Mouse (Mus musculus): ENCODE results near the gene Zfp110. TPM values are rescaled to one million over a fixed set of nuclear protein-coding genes. Genes with fewer than 3 reads are reported as not detected.

Zfp110 gene
- total RNA-seq, 2 experiments from 2014 or later: 14.3 to 16.6 TPM

GRCm38 (mm10) chr7:12890928-12891327 is 56.4 kb downstream of the Zfp110 start:
- no peak for ATAC-seq (replicated peaks; ENCODE audit: low FRiP score, poor library complexity, severe bottlenecking)

GRCm38 (mm10) chr7:12891334-12891733 is 56.8 kb downstream of the Zfp110 start:
- no peak for ATAC-seq (replicated peaks; ENCODE audit: low FRiP score, poor library complexity, severe bottlenecking)

- peak; percentile 90 for ATAC-seq (replicated peaks; ENCODE audit: low FRiP score, poor library complexity, severe bottlenecking)
These were observed 63.3 kb downstream of the Zfp110 start, which contains the start of gene Zscan22 for GRCm38 (mm10) chr7:12897655-12898410. Zscan22 (plus strand) TSS chr7:12897815.

Other genes starting within 250 kb of the Zfp110 start
- gene Vmn2r53, start 226.0 kb upstream of the Zfp110 start, total RNA-seq (2015; ENCODE audit: low replicate concordance): under 0.01 TPM in 1 of 2 replicates, not detected in the other
- under 0.01 TPM in 2 replicates for gene Vmn2r53, start 226.0 kb upstream of the Zfp110 start, total RNA-seq (2017; ENCODE audit: low replicate concordance)
- gene Vmn2r54, start 194.4 kb upstream of the Zfp110 start, total RNA-seq (2015; ENCODE audit: low replicate concordance): not detected in 2 replicates
- not detected in 2 replicates for gene Vmn2r54, start 194.4 kb upstream of the Zfp110 start, total RNA-seq (2017; ENCODE audit: low replicate concordance)
- not detected in 2 replicates for gene Vmn2r55, start 149.8 kb upstream of the Zfp110 start, total RNA-seq (2015; ENCODE audit: low replicate concordance)
- not detected in 2 replicates for gene Vmn2r55, start 149.8 kb upstream of the Zfp110 start, total RNA-seq (2017; ENCODE audit: low replicate concordance)
- gene Vmn2r56, start 99.8 kb upstream of the Zfp110 start, total RNA-seq (2015; ENCODE audit: low replicate concordance): not detected in 2 replicates
- gene Vmn2r56, start 99.8 kb upstream of the Zfp110 start, total RNA-seq (2017; ENCODE audit: low replicate concordance): not detected in 2 replicates
- not detected in 2 replicates for gene Zscan18, start 31.1 kb upstream of the Zfp110 start, total RNA-seq (2015; ENCODE audit: low replicate concordance)
- not detected in 2 replicates for gene Zscan18, start 31.1 kb upstream of the Zfp110 start, total RNA-seq (2017; ENCODE audit: low replicate concordance)
- 6.5 and 15.5 TPM in 2 replicates for gene Zfp329, start 15.9 kb upstream of the Zfp110 start, total RNA-seq (2015; ENCODE audit: low replicate concordance)
- 3.1 and 4.5 TPM in 2 replicates for gene Zfp329, start 15.9 kb upstream of the Zfp110 start, total RNA-seq (2017; ENCODE audit: low replicate concordance)
- gene Zfp128, start 46.4 kb downstream of the Zfp110 start, total RNA-seq (2015; ENCODE audit: low replicate concordance): 0.72 and 0.84 TPM in 2 replicates
- 1.0 and 1.9 TPM in 2 replicates for gene Zfp128, start 46.4 kb downstream of the Zfp110 start, total RNA-seq (2017; ENCODE audit: low replicate concordance)
- 0.72 and 10.5 TPM in 2 replicates for gene Zscan22, start 63.1 kb downstream of the Zfp110 start, total RNA-seq (2015; ENCODE audit: low replicate concordance)
- 1.4 TPM in 1 of 2 replicates, not detected in the other for gene Zscan22, start 63.1 kb downstream of the Zfp110 start, total RNA-seq (2017; ENCODE audit: low replicate concordance)
- 579 and 738 TPM in 2 replicates for gene Rps5, start 87.5 kb downstream of the Zfp110 start, total RNA-seq (2015; ENCODE audit: low replicate concordance)
- 178 and 253 TPM in 2 replicates for gene Rps5, start 87.5 kb downstream of the Zfp110 start, total RNA-seq (2017; ENCODE audit: low replicate concordance)
- 0.42 TPM in 1 of 2 replicates, not detected in the other for gene Rnf225, start 92.7 kb downstream of the Zfp110 start, total RNA-seq (2015; ENCODE audit: low replicate concordance)
- gene Rnf225, start 92.7 kb downstream of the Zfp110 start, total RNA-seq (2017; ENCODE audit: low replicate concordance): 0.51 TPM in 1 of 2 replicates, not detected in the other
- gene Zfp324, start 131.1 kb downstream of the Zfp110 start, total RNA-seq (2015; ENCODE audit: low replicate concordance): 0.42 and 0.72 TPM in 2 replicates
- 1.4 and 1.7 TPM in 2 replicates for gene Zfp324, start 131.1 kb downstream of the Zfp110 start, total RNA-seq (2017; ENCODE audit: low replicate concordance)
- 0.72 and 5.9 TPM in 2 replicates for gene Zfp446, start 143.1 kb downstream of the Zfp110 start, total RNA-seq (2015; ENCODE audit: low replicate concordance)
- gene Zfp446, start 143.1 kb downstream of the Zfp110 start, total RNA-seq (2017; ENCODE audit: low replicate concordance): 0.39 and 0.68 TPM in 2 replicates
- gene Slc27a5, start 163.4 kb downstream of the Zfp110 start, total RNA-seq (2015; ENCODE audit: low replicate concordance): not detected in 2 replicates
- gene Slc27a5, start 163.4 kb downstream of the Zfp110 start, total RNA-seq (2017; ENCODE audit: low replicate concordance): not detected in 2 replicates
- gene Trim28, start 164.4 kb downstream of the Zfp110 start, total RNA-seq (2015; ENCODE audit: low replicate concordance): 194 and 220 TPM in 2 replicates
- gene Trim28, start 164.4 kb downstream of the Zfp110 start, total RNA-seq (2017; ENCODE audit: low replicate concordance): 137 and 141 TPM in 2 replicates
- gene Zbtb45, start 175.3 kb downstream of the Zfp110 start, total RNA-seq (2015; ENCODE audit: low replicate concordance): 4.0 and 10.1 TPM in 2 replicates
- gene Zbtb45, start 175.3 kb downstream of the Zfp110 start, total RNA-seq (2017; ENCODE audit: low replicate concordance): 6.7 and 7.6 TPM in 2 replicates
- gene Chmp2a, start 200.0 kb downstream of the Zfp110 start, total RNA-seq (2015; ENCODE audit: low replicate concordance): 116 and 138 TPM in 2 replicates
- 125 and 153 TPM in 2 replicates for gene Chmp2a, start 200.0 kb downstream of the Zfp110 start, total RNA-seq (2017; ENCODE audit: low replicate concordance)
- 70.0 and 96.9 TPM in 2 replicates for gene Ube2m, start 203.5 kb downstream of the Zfp110 start, total RNA-seq (2015; ENCODE audit: low replicate concordance)
- 61.0 and 94.6 TPM in 2 replicates for gene Ube2m, start 203.5 kb downstream of the Zfp110 start, total RNA-seq (2017; ENCODE audit: low replicate concordance)
- gene Mzf1, start 220.0 kb downstream of the Zfp110 start, total RNA-seq (2015; ENCODE audit: low replicate concordance): not detected in 2 replicates
- not detected in 2 replicates for gene Mzf1, start 220.0 kb downstream of the Zfp110 start, total RNA-seq (2017; ENCODE audit: low replicate concordance)